Mouse (Mus musculus): ENCODE measurements at regions not wholly inside any gene's neighbourhood (a gene's known extent, or its start where the extent isn't known, plus 50 kb on each side); places are given as distances from the start of the nearest gene placed in this dataset.

DNA sequence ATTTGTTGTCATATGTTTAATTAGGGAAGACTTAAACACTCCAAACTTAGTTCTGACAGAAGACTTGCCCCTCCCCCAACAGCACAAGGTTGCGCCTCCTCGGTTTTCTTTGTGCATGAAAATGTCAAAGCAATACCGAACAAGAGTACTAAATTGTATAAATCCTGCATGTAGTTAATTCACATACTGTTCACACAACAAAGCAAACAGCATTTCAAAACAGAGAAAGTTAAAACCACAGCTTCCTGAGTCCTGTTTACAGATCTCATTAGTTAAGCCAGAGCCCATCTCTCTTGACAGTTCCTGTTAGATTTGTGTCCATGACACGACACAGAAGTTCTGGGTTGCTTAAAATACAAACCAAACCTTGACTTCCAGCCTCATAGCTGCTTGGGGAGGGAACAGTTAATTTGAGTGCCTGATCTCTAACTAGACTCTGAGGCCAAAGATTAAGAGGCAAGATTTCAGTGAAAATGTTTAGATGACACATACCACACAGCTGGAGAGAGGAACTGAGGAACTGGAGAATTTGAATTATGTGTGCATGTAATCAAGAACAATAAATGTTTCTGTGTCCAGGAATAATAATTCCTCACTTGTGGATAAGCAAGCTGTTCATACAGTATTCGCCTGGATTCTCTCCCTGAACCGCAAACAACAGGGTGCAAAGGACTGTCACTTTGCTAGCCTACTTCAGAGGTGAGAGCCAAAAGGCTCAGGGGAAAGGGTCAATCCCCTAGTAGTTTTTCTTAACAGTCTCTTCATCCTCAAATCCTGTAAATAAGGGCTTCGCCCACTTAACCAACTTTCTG lies 113.3 kb upstream of the Tbl1xr1 start:
- TF ChIP-seq POLR2A (IDR thresholded peaks at IDR 0.05; ENCODE audit: low read depth, low read length) (no peak), CTCF (conservative IDR thresholded peaks at IDR 0.05; ENCODE audit: insufficient read depth, insufficient read length, low read depth, low read length) (no peak)

Measured in kidney, adult 2 months (tissue).